Mouse (Mus musculus) stomach, postnatal 0 days (tissue): ENCODE results near the gene Unc5a. TPM values are rescaled to one million over a fixed set of nuclear protein-coding genes. Genes with fewer than 3 reads are reported as not detected.
A peak's percentile ranks its signal among the peaks of the same experiment; 100 is the strongest.

Experiments
- ATAC-seq: fragments of 200-750 bp; cut with Nextera tagmentation; 2 replicates; pipeline ENCODE4 v1.8.0; 2017; ENCODE audit not compliant: low FRiP score, low TSS enrichment
- DNase-seq: peaks from one replicate; pipeline ENCODE4 v3.0.0-alpha.2; 2016; ENCODE audit warnings: low spot score
- H3K27ac ChIP-seq: fragments of 300-500 bp; sonication (generic); replicated peaks from 2 replicates; pipeline ENCODE4 v1.5.1; 2014; ENCODE audit warnings: mild to moderate bottlenecking, control low read depth
- H3K27me3 ChIP-seq: fragments of 300-500 bp; sonication (generic); 2 replicates; pipeline ENCODE4 v1.6.1; 2014; ENCODE audit warnings: low read length; ENCODE audit not compliant: control insufficient read depth, insufficient read depth
- H3K36me3 ChIP-seq: fragments of 300-500 bp; sonication (generic); 2 replicates; pipeline ENCODE4 v1.6.1; 2014; ENCODE audit warnings: low read length, mixed read lengths; ENCODE audit not compliant: control insufficient read depth, insufficient read depth
- H3K4me1 ChIP-seq: fragments of 300-500 bp; sonication (generic); replicated peaks from 2 replicates; pipeline ENCODE4 v1.6.1; 2014; ENCODE audit warnings: antibody characterized with exemption; ENCODE audit not compliant: control insufficient read depth, insufficient read depth
- H3K4me2 ChIP-seq: fragments of 300-500 bp; sonication (generic); replicated peaks from 2 replicates; pipeline ENCODE4 v1.6.1; 2014; ENCODE audit warnings: low read depth, mild to moderate bottlenecking, control low read depth, moderate library complexity
- H3K4me3 ChIP-seq: fragments of 300-500 bp; sonication (generic); 2 replicates; pipeline ENCODE4 v1.5.1; 2014; ENCODE audit warnings: low read depth, low read length, control low read depth
- H3K9ac ChIP-seq: fragments of 300-500 bp; sonication (generic); 2 replicates; pipeline ENCODE4 v1.6.1; 2014; ENCODE audit warnings: mild to moderate bottlenecking, low read length, control low read depth, mixed read lengths
- H3K9me3 ChIP-seq: fragments of 300-500 bp; sonication (generic); 2 replicates; pipeline ENCODE4 v1.6.1; 2016; ENCODE audit warnings: low read length; ENCODE audit not compliant: control insufficient read depth
- CTCF ChIP-seq: IDR thresholded peaks from 2 replicates; pipeline ENCODE4 v1.5.1; 2016; ENCODE audit warnings: antibody characterized with exemption, low read depth, mild to moderate bottlenecking, moderate library complexity
- EP300 ChIP-seq: optimal IDR thresholded peaks from 2 replicates; pipeline ENCODE3; 2016; ENCODE audit warnings: antibody characterized with exemption
- WGBS: fragments of 180-500 bp; shearing (Covaris S2); extraction: QIAGEN DNeasy Blood & Tissue Kit; methylation state at CpG from one replicate; pipeline ENCODE4 v1.1.7; 2014; 5-methylcytosine and 5-hydroxymethylcytosine counted together
- polyA plus RNA-seq: library from polyadenylated mRNA; unstranded; fragments of >200 nt; fragmentation: Nextera tagmentation; extraction: Ambion mirVana; gene quantifications from 2 replicates; pipeline ENCODE4 v1.2.1, GENCODE M21; 2015

Gene Unc5a
- polyA plus RNA-seq, 1 experiment from 2014 or later = 0.89 TPM

- H3K4me2 ChIP-seq = no peak overlapping the region
- peaks cover 6% of the 10 kb centered on the region; the same call in 1 of the 2 replicates for H3K27me3 ChIP-seq
- no peaks in the 10 kb centered on the region for H3K9me3 ChIP-seq
- DNase-seq (no peak), ATAC-seq (no peak)
- H3K36me3 ChIP-seq = no peaks in the 10 kb centered on the region
- no peak overlapping the region for H3K4me3 ChIP-seq
- H3K27ac ChIP-seq = no peak overlapping the region
- 53% methylated on average over 1 of the region's 1 CpGs for WGBS
- no peak for TF ChIP-seq CTCF
- TF ChIP-seq EP300 = no peak
- H3K4me1 ChIP-seq = peaks cover 3% of the 10 kb centered on the region; the same call in 1 of the 2 replicates
- no peak overlapping the region for H3K9ac ChIP-seq
Observed at GRCm38 (mm10) chr13:54946406-54946805, 2.8 kb upstream of the Unc5a start.

GRCm38 (mm10) chr13:54949592-54949991, 381 bp downstream of the Unc5a start:
- Histone ChIP-seq H3K4me1 (peaks cover 3% of the 10 kb centered on the region; the same call in 1 of the 2 replicates), H3K9me3 (no peaks in the 10 kb centered on the region), H3K4me3 (peak overlapping the region; percentile 59), H3K4me2 (peak overlapping the region; percentile 95), H3K27ac (no peak overlapping the region), H3K9ac (peak overlapping the region; percentile 51; the same call in 1 of the 2 replicates), H3K27me3 (peaks cover 6% of the 10 kb centered on the region; the same call in 1 of the 2 replicates), H3K36me3 (no peaks in the 10 kb centered on the region)
- ATAC-seq = 0 out of 2 replicates have a peak, but pooled peaks have one; percentile 41
- TF ChIP-seq CTCF (no peak), EP300 (no peak)
- DNase-seq = peak; percentile 36
- under 1% methylated on average over 42 of the region's 44 CpGs for WGBS

GRCm38 (mm10) chr13:54950131-54950530, 920 bp downstream of the Unc5a start:
- DNase-seq (no peak), ATAC-seq (no peak)
- WGBS = 7% methylated on average over 7 of the region's 9 CpGs
- peaks cover 3% of the 10 kb centered on the region; the same call in 1 of the 2 replicates for H3K4me1 ChIP-seq
- peak overlapping the region; percentile 95 for H3K4me2 ChIP-seq
- no peak for TF ChIP-seq EP300
- no peak for TF ChIP-seq CTCF
- H3K27ac ChIP-seq = no peak overlapping the region
- H3K27me3 ChIP-seq = peaks cover 6% of the 10 kb centered on the region; the same call in 1 of the 2 replicates
- peak overlapping the region; percentile 59 for H3K4me3 ChIP-seq
- H3K9ac ChIP-seq = no peak overlapping the region
- no peaks in the 10 kb centered on the region for H3K9me3 ChIP-seq
- no peaks in the 10 kb centered on the region for H3K36me3 ChIP-seq

GRCm38 (mm10) chr13:54951166-54951565, 2.0 kb downstream of the Unc5a start:
- Histone ChIP-seq H3K27ac (no peak overlapping the region), H3K4me1 (peaks cover 3% of the 10 kb centered on the region; the same call in 1 of the 2 replicates), H3K4me3 (no peak overlapping the region), H3K36me3 (no peaks in the 10 kb centered on the region), H3K4me2 (no peak overlapping the region), H3K9me3 (no peaks in the 10 kb centered on the region), H3K9ac (no peak overlapping the region), H3K27me3 (peaks cover 6% of the 10 kb centered on the region; the same call in 1 of the 2 replicates)
- TF ChIP-seq CTCF (no peak), EP300 (no peak)
- DNase-seq (no peak), ATAC-seq (no peak)
- 43% methylated on average over 5 of the region's 5 CpGs for WGBS

- TF ChIP-seq CTCF (no peak), EP300 (no peak)
- no peaks in the 10 kb centered on the region for H3K9me3 ChIP-seq
- no peak overlapping the region for H3K4me3 ChIP-seq
- DNase-seq = no peak
- no peak overlapping the region for H3K4me2 ChIP-seq
- H3K36me3 ChIP-seq = no peaks in the 10 kb centered on the region
- no peak overlapping the region for H3K27ac ChIP-seq
- peaks cover 3% of the 10 kb centered on the region; the same call in 1 of the 2 replicates for H3K27me3 ChIP-seq
- WGBS = 50% methylated on average over 2 of the region's 2 CpGs
- no peak overlapping the region for H3K9ac ChIP-seq
- no peak for ATAC-seq
- H3K4me1 ChIP-seq = no peaks in the 10 kb centered on the region; the same call in 1 of the 2 replicates
Observed at GRCm38 (mm10) chr13:54954745-54955144, 5.5 kb downstream of the Unc5a start.

- DNase-seq (peak; percentile 52), ATAC-seq (peak; percentile 25; the same call in 1 of the 2 replicates)
- TF ChIP-seq EP300 (no peak), CTCF (no peak)
- H3K4me2 ChIP-seq = peak overlapping the region; percentile 90
- H3K27me3 ChIP-seq = no peaks in the 10 kb centered on the region
- H3K4me1 ChIP-seq = no peaks in the 10 kb centered on the region
- WGBS = under 1% methylated on average over 56 of the region's 61 CpGs
- peak overlapping the region; percentile 55 for H3K9ac ChIP-seq
- no peaks in the 10 kb centered on the region for H3K9me3 ChIP-seq
- H3K36me3 ChIP-seq = no peaks in the 10 kb centered on the region
- H3K27ac ChIP-seq = no peak overlapping the region
- H3K4me3 ChIP-seq = peak overlapping the region; percentile 48
Observed at GRCm38 (mm10) chr13:54955695-54956471, 6.7 kb downstream of the Unc5a start.
